Mouse (Mus musculus) retina, postnatal 1 day (tissue): Measurements from ENCODE around the gene Slc1a4.
A peak's percentile ranks its signal among the peaks of the same experiment; 100 is the strongest.

Experiments used
- DNase-seq: peaks from one replicate; pipeline ENCODE4 v3.0.0-alpha.2; 2012

Slc1a4 gene

GRCm38 (mm10) chr11:20332561-20333514 lies at the start of gene Slc1a4:
TSS of gene Slc1a4 (minus strand) at chr11:20332713.
- peak; percentile 100 for DNase-seq

GRCm38 (mm10) chr11:20380106-20380505 lies 47.6 kb upstream of the Slc1a4 start:
- no peak for DNase-seq

- no peak for DNase-seq
Measured at GRCm38 (mm10) chr11:20376642-20377041, 44.1 kb upstream of the Slc1a4 start.

GRCm38 (mm10) chr11:20372616-20373211 lies 40.2 kb upstream of the Slc1a4 start:
- DNase-seq = no peak

- no peak for DNase-seq
Measured at GRCm38 (mm10) chr11:20370486-20370885, 38.0 kb upstream of the Slc1a4 start.

GRCm38 (mm10) chr11:20366456-20366855 lies 33.9 kb upstream of the Slc1a4 start:
- no peak for DNase-seq

GRCm38 (mm10) chr11:20361354-20361753 lies 28.8 kb upstream of the Slc1a4 start:
- DNase-seq = no peak

GRCm38 (mm10) chr11:20357684-20358447 lies 25.4 kb upstream of the Slc1a4 start:
- DNase-seq = peak; percentile 28

GRCm38 (mm10) chr11:20348466-20348865 lies 16.0 kb upstream of the Slc1a4 start:
- no peak for DNase-seq

- no peak for DNase-seq
Measured at GRCm38 (mm10) chr11:20347548-20347947, 15.0 kb upstream of the Slc1a4 start.

GRCm38 (mm10) chr11:20346369-20346768 lies 13.9 kb upstream of the Slc1a4 start:
- DNase-seq = no peak

- DNase-seq = no peak
Measured at GRCm38 (mm10) chr11:20343952-20344351, 11.4 kb upstream of the Slc1a4 start.

- DNase-seq = no peak
Measured at GRCm38 (mm10) chr11:20341598-20341997, 9.1 kb upstream of the Slc1a4 start.

GRCm38 (mm10) chr11:20338703-20339102 lies 6.2 kb upstream of the Slc1a4 start:
- DNase-seq = no peak

- no peak for DNase-seq
Measured at GRCm38 (mm10) chr11:20334301-20334700, 1.8 kb upstream of the Slc1a4 start.

- DNase-seq = peak; percentile 68
Measured at GRCm38 (mm10) chr11:20331690-20332537, 599 bp downstream of the Slc1a4 start.

- no peak for DNase-seq
Measured at GRCm38 (mm10) chr11:20331027-20331689, 1.4 kb downstream of the Slc1a4 start.

- no peak for DNase-seq
Measured at GRCm38 (mm10) chr11:20329711-20330110, 2.8 kb downstream of the Slc1a4 start.

- DNase-seq = no peak
Measured at GRCm38 (mm10) chr11:20328771-20329170, 3.7 kb downstream of the Slc1a4 start.

- DNase-seq = peak; percentile 24
Measured at GRCm38 (mm10) chr11:20326328-20326995, 6.1 kb downstream of the Slc1a4 start.

- no peak for DNase-seq
Measured at GRCm38 (mm10) chr11:20325073-20325694, 7.3 kb downstream of the Slc1a4 start.
